Mouse (Mus musculus) ovary, postnatal 10 days (tissue): ENCODE results near the gene Btaf1.

Experiments
- DNase-seq: peaks from one replicate; pipeline ENCODE4 v3.0.0; 2022; ENCODE audit warnings: low spot score

Btaf1 gene

GRCm38 (mm10) chr19:36925671-36926552, at the start of gene Btaf1:
Gene Btaf1 (plus strand): TSS chr19:36926079.
- DNase-seq = peak; percentile 57

- DNase-seq = no peak
Observed at GRCm38 (mm10) chr19:36877329-36877728, 48.5 kb upstream of the Btaf1 start.

GRCm38 (mm10) chr19:36878743-36879495, 47.0 kb upstream of the Btaf1 start:
- no peak for DNase-seq

GRCm38 (mm10) chr19:36883119-36883518, 42.8 kb upstream of the Btaf1 start:
- no peak for DNase-seq

- DNase-seq = no peak
Observed at GRCm38 (mm10) chr19:36886316-36886715, 39.6 kb upstream of the Btaf1 start.

GRCm38 (mm10) chr19:36887706-36888105, 38.2 kb upstream of the Btaf1 start:
- no peak for DNase-seq

GRCm38 (mm10) chr19:36891746-36892145, 34.1 kb upstream of the Btaf1 start:
- no peak for DNase-seq

- DNase-seq = no peak
Observed at GRCm38 (mm10) chr19:36896791-36897569, 28.9 kb upstream of the Btaf1 start.

GRCm38 (mm10) chr19:36897778-36898177, 28.1 kb upstream of the Btaf1 start:
- DNase-seq = no peak

- DNase-seq = no peak
Observed at GRCm38 (mm10) chr19:36903377-36903776, 22.5 kb upstream of the Btaf1 start.

GRCm38 (mm10) chr19:36904211-36905007, 21.5 kb upstream of the Btaf1 start:
- DNase-seq = peak; percentile 23

- DNase-seq = no peak
Observed at GRCm38 (mm10) chr19:36909150-36909549, 16.7 kb upstream of the Btaf1 start.

- DNase-seq = no peak
Observed at GRCm38 (mm10) chr19:36909676-36910292, 16.1 kb upstream of the Btaf1 start.

GRCm38 (mm10) chr19:36910424-36911045, 15.3 kb upstream of the Btaf1 start:
- DNase-seq = no peak

GRCm38 (mm10) chr19:36913064-36913463, 12.8 kb upstream of the Btaf1 start:
- no peak for DNase-seq

- no peak for DNase-seq
Observed at GRCm38 (mm10) chr19:36916206-36916605, 9.7 kb upstream of the Btaf1 start.

- DNase-seq = no peak
Observed at GRCm38 (mm10) chr19:36916876-36917389, 8.9 kb upstream of the Btaf1 start.

- DNase-seq = peak; percentile 62
Observed at GRCm38 (mm10) chr19:36918441-36919301, 7.2 kb upstream of the Btaf1 start.

- no peak for DNase-seq
Observed at GRCm38 (mm10) chr19:36919466-36919865, 6.4 kb upstream of the Btaf1 start, which contains the start of gene Fgfbp3. Gene Fgfbp3 (minus strand): TSS chr19:36919615.
